Mouse (Mus musculus) mouse embryonic stem cell (cell line): Measurements from ENCODE around the gene Ank.

ENCODE experiments used
- in situ Hi-C, 2 experiments: fragments of 300-500 bp; cut with MboI; formaldehyde crosslinking; loops; 1 replicate in 1 of 2; 3 replicates in 1 of 2; pipeline ENCODE4 v1.14.3; 2019 to 2020; ENCODE audit warnings: low sequenced_read_pairs in 2 of 2, low pct_unique_long_range_greater_than_20kb in 1 of 2, mixed read lengths in 1 of 2; ENCODE audit not compliant: unreplicated experiment in 1 of 2

Ank gene

DNA sequence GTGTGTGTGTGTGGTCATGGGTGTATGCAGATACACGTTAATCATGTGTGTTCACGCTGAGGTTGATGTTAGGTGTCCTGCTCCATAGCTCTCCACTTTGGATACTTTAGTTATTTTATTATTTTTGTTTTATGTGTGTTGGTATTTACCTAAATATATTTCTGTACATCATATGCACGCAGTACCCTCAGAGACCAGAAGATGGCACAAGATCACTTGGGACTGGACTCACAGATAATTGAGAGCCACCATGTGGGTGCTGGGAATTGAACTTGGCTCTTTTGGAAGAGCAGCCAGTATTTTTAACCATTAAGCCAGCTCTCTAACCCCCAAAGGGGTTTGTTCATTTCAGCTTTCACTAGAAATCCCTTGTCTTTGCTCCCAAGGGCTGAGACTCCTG is 116.0 kb downstream of the Ank start:
- in situ Hi-C loops, result loop anchor here (10.0 kb wide), 1 partner anchor 258 kb away; no protein-coding TSS in a partner anchor

DNA sequence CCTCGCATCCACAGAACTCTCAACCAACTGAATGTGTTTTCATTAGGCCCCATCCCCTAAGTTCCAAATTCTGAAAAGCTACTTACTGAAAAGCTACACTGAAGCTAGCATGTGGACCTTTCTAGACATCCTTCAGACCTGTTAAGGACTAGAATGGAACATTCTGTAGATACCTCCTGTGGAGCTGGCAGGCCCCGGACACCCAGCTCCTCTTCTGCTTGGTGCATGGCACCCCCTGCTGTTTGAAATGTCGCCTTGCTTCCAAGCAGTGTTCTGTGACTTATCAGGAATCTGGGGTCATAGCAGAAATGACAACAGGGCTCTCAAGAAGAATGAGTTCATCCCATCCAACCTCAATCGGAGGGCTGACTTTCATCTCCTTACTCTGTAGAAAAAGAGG is 116.6 kb downstream of the Ank start:
- in situ Hi-C loops, result loop anchor here (10.0 kb wide), 1 partner anchor 258 kb away; no protein-coding TSS in a partner anchor

DNA sequence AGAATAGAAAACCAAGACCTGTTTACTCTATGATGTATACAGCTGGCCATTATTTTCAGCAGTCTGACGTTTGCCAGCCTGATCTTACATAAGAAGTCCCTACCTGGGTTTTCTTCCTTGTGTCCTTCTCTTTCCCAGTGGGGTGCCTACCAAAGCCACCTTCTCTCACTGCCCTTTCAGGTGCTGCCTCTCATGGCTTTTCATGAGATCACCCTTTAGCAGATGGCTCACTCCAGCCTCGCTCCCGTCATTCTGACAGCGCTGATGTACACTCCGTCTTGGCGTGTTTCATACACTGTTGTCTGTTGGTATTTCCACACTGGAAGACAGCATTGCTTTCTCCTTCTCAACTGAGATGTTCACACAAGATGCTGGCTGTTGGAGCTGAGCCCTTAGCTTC is 117.1 kb downstream of the Ank start:
- in situ Hi-C loops, result loop anchor here (10.0 kb wide), 1 partner anchor 259 kb away; no protein-coding TSS in a partner anchor

DNA sequence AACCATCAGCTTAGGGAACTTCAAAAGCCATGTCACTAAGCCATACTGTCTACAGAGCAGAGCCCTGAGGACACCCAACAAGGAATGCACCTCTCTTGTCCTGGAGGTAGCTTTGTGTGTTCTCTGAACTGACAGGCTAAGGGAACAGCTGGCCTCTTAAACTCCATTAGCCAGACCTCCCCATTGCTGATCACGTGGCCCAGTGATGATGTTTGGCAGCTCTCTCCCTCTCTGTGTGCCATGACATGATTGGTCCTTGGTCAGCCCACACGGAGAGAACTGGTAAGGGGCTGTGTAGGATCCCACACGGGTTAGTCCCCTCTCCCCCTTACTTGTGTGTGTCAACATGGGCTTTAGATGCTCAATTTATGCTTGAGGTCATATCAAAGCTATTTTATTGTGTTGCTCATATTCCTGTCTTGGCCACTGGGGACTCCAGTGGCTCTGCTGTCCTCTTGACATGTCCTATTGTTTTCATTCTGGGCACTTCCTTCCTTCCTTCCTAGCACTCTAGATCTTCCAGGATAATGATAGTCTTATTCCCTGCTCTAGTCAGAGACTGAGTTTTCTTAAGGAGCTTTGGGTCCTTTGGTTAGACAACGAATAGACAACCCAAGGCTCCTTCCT is 119.1 kb downstream of the Ank start:
- in situ Hi-C loops, result loop anchor here (10.0 kb wide), 1 partner anchor 261 kb away; no protein-coding TSS in a partner anchor

DNA sequence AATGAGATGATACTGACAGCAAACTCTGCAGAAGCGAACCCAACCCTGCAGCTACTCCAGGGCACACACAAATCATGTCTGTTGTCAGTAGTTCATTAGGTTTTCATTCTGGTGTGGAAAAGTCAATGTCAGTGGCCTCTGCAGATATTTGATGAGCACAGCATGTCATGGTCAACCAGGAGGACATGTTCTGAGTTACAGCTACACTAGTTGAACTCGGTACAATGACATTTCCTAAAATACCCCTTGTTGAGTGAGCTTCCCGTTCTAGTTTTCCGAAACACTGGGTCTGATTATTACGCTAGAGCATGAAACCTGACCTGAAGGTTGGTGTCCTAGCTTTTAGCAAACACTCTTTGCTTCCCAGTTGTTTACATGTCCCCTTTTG is 119.6 kb downstream of the Ank start:
- in situ Hi-C loops, result loop anchor here (10.0 kb wide), 1 partner anchor 261 kb away; no protein-coding TSS in a partner anchor

DNA sequence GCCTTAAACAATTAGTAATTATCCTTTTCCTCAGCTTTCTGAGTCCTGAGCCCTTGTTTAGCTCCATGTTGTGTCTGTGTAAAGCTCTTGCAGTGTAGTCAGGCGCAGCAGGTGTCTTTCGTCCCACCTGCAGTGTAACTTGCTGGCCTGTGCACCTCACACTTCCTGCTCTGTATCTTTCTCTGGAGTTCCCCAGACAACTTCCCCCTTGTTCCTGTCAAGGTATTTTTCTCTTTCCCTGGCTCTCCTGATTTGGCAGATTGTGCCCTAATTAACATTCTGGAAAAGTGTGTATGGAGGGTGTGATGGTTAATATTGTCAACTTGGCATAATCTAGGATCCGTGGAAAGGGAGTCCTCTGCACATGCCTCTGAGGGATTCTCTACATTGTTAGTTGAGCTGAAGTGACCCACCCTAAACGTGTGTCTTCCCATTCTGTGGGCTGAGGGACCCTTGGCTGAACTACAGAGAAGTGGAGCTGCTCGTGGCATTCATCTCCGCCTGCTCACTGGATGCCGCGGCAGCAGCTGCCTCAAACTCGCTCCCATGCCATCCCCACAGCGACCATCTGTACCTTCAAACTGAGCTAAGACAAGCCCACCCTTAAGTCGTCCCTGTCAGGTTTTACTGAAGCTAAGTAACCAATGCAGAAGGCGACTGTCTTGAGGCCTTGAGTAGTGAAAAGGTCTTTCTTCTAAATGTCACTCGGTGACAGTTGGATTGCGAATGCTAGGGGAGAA is 121.8 kb downstream of the Ank start:
- in situ Hi-C loops, result loop anchor here (10.0 kb wide), 1 partner anchor 263 kb away; no protein-coding TSS in a partner anchor

DNA sequence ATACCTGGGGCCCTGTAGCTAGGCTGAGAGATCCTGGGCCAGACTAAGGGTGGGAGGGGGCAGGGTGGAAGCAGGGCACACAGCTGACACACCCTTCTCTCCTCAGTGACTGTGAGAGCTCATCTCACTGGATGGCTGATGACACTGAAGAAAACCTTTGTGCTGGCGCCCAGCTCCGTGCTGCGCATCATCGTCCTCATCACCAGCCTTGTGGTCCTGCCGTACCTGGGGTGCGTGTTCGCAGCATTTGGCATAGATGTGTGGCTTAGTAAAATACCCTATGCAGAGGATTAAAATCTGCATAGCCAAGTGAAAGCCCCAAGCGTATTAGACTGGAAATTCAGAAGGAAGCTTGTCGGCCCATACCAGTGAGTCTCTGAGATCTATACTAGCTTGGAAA is 124.3 kb downstream of the Ank start:
- in situ Hi-C loops, result no loop called here

DNA sequence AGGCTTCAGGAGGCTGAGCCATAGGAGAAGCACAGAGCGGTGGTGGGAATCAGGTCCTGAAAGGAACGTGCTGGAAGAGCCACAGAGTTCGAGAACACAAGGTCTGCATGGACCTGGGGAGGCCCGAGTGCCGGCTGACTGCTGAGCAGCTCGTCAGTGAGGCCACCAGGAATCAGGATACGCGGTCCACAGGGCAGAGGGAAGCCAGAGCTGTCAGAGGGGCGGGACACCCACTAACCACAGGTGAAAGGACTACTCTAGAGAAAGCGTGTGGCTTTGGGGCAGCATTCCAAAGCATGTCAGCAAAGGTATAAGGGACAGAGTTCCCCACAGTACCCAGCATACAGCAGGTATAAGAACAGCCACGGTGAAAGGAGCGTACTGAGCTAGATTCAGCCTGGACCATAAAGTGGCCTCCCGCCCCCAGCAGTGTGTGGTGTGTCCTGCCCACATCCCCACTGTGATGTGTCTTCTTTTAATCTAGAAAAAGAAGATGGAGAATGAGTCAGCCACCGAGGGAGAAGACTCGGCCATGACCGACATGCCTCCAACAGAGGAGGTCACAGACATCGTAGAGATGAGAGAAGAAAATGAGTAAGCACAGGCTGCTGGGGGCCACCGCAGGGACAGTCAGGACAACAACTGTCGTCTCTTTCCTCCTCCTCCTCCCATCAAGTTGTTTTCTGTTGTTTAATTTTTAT is 126.3 kb downstream of the Ank start:
- in situ Hi-C loops, result no loop called here

DNA sequence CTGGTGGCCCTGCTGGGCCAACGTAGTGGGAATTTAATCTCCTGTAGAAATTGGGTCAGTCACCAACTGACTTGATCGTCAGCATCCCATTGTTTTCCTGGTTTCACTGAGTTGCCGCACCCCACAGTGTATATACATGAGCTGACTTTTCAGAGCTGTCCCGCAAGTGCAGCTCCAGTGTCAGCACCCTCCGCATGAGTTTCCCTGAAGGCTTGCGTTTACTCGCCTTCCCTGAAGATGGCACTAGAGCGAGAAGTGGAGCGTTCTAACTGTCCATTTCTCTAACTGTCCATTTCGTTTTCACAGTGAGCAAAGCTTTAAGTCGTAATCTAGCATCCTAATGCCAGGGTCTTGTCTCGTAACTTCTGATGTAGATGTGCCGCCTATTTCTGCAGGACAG is 127.2 kb downstream of the Ank start:
- in situ Hi-C loops, result no loop called here

DNA sequence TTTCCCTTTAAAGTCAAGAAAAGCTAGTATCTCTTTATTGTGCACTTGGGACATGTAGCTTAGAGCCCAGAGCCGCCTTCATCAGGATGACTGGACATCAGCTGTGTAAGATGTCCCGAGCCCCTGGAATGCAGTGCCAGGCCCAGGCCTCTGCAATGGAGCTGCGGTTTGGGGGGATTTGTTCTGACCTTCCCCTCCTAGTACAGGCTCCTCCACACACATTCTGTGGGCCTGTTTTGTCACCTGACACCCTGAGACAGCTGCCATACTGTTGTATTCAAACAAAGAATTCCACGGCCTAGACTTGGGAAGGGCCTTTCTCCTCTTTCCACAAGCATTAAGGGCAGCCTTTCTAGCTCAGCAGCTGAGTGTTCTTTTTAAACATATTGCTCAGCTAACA is 128.5 kb downstream of the Ank start:
- in situ Hi-C loops, result no loop called here

DNA sequence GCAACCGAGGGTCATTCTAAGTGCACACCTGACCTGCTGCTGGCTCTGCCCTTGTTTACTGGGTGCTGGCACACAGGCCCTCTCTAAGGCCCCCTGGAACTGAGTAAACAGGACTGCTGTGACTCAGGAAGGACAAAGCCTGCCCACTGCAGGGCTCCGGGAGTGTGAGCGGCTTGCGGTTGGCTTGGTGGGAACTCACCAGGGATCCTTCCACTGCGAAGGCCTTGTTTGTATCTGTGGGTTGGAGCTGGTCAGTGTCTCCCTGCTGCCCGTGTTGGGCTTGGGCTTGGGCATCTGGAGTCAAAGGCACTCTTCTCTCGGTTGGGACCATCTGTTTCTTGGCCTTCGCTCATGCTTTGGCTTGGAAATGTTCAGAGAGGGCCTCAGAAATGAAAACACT is 129.1 kb downstream of the Ank start:
- in situ Hi-C loops, result no loop called here

DNA sequence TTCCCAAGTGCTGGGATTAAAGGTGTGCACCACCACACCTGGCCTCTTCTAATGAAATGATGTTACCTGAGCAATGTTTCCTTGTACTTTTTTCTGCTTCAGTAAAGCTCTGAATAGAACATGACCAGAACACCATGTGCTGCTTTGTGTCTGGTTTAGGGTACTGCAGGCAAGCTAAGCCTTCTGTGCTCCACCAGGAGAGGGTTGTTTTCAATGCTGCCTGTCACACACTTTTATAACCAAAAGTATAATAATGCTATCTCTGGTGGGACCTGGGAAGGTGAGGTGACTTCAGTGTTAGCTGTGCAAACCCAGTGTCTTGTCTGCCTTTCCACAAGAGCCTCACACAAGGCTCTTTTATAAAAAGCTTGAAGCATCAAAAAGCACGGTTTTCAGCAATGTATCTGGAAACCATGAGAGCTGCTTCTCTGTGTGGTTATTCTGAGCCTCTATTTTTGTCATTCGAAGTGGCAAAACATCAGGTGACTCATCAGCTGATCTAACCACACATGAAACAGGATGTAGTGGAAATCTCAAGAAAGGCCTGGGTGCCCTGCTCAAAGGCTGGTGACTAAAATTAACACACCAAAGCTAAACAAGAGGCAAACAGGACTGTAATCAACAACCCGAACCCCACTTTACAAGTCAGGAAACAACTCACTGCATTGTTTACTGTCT is 130.1 kb downstream of the Ank start:
- in situ Hi-C loops, result no loop called here

DNA sequence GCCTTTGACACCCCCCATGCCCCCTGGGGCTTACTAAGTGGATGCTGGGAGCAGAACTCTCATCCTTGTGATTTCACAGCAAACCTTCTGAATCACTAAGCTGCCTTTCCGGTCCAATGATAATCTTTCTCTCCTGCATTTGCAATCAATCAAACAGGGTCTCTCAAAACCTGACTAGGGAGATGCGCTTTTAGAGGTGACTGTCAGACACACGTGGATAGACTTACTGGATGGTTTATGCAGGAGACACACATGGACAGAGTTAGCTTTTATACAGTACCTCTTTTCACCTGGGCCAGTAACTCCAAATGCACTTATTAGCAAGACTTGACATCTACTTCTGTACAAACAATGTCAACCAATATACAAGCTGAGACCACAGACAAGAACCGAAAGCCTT is 131.0 kb downstream of the Ank start:
- in situ Hi-C loops, result no loop called here

DNA sequence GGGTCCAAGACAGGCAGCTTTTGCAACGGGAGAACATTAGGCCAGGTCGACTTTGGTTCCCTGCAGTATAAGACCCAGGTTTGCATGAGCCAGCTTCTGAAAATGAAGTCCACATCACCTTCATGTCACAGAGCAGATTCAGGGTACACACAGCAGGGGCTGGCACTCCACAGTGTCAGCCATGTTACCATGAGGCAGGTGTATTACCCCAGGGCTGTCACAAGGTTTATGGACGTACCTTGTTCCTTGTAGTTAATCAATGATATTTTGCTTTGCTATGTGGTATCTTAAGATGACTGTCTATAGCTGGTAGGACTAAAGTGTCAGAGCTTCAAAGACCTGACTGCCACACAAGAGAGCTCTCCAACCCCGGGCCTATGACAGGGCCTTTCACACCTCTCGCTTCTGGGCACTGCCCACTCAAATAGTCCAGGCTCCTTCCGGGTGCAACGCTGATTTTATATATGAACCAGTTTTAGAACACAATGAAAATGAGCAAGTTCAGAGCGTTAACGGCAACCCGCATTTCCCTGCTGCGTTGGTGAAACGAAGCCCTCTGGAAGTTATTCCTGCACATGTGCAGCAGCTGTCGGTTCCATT is 132.4 kb downstream of the Ank start:
- in situ Hi-C loops, result no loop called here

DNA sequence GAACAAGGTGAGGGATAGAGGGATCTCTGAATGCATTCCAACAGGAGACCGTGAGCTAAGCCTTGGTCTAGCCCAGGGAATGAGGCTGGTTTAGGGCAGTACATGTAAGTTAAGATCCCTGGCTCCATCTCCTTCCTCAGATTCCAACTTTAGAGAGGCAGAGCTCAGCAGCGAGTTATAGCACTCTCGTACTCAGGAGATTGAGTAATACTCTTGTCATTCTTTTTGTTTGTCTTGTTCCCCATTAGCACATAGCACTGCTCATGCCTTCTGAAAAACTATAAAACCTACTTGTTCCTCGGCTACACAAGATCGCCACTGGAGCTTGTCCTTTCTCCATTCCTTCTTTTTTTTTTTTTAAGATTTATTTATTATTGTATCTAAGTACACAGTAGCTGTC is 134.0 kb downstream of the Ank start:
- in situ Hi-C loops, result no loop called here

DNA sequence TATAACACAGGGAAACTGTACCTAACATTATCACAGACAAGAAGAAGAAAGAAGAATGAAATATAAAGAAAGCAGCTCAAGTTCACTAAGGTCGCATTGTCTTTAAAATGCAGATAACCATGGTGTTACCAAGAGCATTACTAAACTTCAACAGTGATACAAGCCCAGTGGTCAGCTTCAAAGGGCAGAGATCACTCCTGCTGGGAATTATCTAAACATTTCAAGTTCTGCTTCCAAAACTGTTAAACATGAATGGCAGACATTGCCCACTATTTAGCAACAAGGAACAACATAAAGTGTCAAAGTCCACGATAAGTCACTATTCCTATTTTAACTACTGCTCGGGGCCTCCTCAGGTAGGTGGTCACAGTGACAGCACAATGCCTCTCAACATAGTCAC is 138.1 kb downstream of the Ank start:
- in situ Hi-C loops, result no loop called here

DNA sequence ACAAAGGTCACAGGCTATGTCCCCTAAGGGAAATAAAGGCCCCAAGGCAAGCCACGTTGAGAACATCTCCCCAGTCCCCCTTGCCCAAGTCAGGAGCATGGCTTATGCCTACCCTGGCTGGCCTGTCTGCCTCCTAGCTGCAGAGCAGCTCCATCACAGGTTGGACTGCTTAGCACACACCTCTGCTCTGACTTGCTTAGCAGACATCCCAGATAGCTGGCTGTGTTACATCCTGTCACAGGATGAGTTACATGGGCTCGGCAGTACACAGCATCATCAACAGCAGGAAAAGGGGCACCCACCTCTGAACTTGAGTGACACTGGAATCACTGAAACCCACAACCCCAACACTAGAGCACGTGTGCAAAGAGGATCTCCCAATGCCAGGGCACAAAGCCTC is 138.8 kb downstream of the Ank start:
- in situ Hi-C loops, result no loop called here

DNA sequence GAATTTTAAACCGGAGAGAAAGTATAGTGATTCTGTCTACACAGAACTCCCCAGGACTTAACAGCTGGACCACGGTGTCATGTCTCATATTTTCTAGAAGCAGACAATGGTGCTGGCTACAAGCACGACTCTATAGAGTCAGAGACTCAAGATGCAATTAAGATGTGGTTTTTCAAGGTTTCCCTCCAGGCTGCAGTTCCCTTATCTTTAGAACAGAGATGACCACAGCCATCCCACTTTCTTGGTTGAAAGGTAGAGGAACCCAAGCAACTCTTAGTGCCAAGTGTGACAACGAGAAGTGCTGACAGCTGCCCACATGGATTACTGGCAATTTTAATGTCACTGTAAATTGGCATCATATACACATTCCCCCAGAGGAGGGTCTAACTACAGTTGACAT is 143.1 kb downstream of the Ank start:
- in situ Hi-C loops, result no loop called here
